Mouse (Mus musculus) adipocyte (in vitro differentiated cells): ENCODE measurements at regions not wholly inside any gene's neighbourhood (a gene's known extent, or its start where the extent isn't known, plus 50 kb on each side); places are given as distances from the start of the nearest gene placed in this dataset.
A peak's percentile ranks its signal among the peaks of the same experiment; 100 is the strongest.
"Not testable (repeated sequence)": the region's sequence is repeated elsewhere in the genome, so short reads cannot be mapped to it uniquely, and the experiment has no call there.

Experiments
- DNase-seq: peaks from one replicate; pipeline ENCODE4 v3.0.0-alpha.2; 2016; ENCODE audit warnings: low spot score

DNA sequence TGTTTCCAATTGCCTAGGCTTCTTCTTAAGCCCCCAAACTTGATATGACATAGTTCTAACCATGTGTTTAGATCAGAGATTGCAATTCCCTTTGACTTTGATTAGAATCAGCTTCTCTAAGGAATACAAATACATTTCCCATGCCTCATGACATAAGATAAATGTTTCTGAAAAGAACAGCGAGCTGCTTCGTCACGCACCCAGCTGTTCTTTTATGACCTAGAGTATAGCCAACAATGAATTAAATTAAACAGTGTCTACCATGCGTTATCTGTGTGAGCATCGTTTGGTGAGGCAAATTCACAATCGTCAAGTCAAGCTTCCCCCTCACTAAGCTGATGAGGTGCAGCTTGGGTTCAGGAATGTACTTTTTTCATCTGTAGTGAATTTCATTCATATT is 261.8 kb upstream of the Dcbld2 start:
- DNase-seq = no peak

DNA sequence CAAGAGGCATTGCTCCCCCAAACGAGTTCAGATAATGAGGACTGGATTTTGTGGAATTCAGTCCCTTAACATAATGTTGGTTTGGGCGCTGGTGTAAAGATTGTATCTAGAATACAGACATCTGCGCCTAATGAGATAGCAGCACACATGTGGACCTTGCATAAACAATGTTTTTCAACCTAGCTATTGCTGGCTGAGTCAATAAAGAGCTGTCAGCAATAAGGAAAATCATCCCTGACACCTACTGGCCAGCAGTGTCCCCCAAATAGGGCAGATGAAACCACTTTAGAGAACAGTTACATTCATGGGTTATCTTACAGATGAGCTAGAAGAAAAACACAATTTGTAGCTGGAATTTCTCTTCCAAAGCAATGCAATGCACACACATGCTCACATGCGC is 252.7 kb upstream of the Dcbld2 start:
- DNase-seq = peak; percentile 10

DNA sequence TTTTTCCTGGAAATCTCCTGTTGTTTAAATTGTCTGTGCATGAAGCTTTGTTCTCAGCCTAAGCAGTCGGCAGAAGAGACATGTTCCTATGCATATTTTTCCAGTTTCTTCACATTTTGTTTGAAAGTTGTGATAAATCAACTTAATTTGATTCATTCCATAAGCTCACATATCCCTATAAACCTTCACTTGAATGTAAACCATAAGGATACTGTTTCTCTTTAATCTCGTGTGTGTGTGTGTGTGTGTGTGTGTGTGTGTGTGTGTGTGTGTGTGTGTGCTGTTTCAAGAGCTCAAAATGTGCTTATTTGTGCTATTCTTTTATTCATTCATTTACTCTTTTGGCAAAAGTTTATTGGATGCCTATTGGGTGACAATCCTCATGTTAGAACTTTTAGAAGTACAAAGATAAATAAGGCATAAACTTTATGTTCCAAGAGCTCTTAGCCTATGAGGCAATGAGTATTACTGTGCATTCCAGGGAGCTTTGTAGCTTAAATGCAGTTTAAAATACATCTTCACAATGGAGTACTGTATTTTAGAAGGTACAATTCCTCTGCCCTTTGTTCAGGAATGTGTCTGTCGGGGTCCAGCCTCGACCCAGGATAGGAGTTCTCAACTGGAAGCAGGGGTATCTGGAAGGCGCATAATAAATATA is 229.4 kb upstream of the Dcbld2 start:
- DNase-seq = no peak

DNA sequence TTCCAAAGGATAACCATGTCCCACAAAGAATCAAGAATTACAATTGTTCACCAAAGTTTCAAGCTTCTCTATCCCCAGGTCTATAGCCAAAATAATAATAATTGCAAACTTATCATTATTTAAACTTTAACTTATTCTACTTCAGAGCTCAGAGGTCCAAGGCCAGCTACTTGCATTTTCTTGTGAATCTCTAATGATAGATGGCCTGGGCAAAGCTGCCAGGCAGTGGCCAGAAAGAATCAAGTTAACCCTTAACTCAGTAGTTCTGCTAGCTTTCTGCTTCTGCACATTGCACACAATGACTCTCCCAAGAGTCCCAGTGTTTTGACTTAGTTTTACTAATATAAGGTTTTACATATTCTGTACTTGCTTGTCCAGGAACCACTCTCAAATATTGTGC is 228.3 kb upstream of the Dcbld2 start:
- DNase-seq = not testable (repeated sequence)

DNA sequence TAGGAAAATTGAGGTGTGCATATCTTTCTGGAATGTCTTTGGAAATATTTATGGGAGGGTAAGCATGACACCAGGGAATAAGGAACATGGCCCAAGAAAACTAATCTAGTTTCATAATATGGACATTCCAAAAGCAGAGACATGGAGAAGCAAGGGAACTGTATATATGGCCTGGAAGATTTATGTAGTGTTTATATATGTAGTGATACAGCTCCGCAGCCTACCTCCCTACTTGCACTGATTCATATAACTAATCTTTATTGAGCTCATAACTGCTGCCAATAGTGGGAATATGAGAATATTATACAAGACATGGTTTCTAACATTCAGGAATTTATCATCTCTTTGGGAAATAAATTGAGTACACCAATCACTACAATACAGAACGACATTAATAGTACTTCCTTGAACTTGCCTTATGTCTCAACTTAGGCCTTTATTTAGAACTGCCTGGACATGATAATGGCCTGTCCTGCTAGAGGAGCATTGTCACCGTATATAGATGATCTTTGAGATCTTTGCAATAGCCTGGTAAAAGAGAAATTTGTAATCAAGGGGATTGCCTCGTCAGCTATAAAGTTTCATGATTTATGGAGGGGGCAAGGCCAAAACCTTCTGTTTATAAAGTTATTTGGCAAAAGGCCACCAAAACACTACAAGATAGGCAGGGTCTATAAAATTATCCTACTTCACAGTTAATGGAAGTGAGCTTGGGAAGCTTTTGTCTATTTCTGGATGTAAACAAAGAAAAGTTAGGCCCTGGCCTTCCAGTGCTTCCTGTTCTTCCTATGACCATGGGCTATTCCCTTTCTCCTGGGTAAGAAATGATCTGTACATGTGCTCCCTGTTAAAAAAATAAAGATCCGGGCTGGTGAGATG is 213.4 kb upstream of the Dcbld2 start:
- DNase-seq = no peak

DNA sequence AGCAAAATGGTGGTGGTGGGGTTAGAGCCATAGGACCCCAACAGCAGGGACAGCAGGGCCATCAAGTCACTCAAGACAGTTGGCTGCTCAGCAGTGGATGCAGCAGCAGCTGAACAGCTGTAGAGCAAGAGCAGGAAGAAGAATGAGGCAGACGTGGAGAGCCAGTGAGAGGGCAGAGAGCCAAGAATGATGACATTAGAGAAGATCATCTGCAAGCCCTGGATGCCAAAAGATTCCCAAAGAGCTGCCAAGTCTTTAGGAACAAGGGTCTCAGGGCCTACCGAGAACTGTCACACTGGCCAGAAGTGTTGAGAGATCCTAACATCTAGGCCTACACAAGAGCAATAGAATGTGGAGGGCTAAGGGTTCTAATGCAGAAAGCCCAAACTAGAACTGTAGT is 196.4 kb upstream of the Dcbld2 start:
- peak; percentile 33 for DNase-seq

DNA sequence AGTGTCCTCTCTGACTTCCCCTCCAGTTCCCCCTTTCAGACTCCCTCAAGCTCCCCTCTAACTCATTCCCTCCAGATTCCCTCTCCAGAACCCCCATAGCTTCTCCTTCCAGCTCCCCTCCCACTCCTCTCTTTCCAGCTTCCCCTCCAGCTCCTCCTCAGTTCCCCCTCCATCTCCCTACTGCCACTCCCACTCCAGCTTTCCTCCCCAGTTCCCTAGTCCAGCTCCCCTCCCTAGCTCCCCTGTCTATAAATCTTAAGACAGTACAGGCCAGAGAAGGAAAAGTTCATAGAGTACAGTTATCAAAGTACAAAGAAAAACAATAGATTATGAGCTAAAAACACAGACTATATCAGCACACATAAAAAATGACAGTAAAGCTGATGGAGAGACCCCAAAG is 173.6 kb upstream of the Dcbld2 start:
- DNase-seq = no peak

DNA sequence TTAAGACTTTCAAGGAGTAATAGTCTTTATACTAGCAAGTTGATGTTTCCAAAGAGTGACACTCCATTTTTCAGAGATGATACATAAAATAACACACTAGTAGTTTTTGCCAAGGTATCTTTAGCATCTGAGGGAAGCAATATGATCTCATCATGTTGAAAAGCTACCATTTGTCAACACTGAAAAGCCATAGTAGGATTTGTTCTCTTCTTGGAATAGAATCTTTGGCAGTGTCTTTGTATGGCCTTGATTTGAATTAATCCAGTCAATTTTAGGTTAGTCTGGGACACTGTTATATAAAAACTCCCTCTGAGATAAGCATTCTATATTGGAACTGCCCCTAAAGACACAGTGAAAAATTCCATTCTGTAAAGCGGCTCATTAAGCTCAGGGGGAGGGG is 171.4 kb upstream of the Dcbld2 start:
- DNase-seq = no peak

DNA sequence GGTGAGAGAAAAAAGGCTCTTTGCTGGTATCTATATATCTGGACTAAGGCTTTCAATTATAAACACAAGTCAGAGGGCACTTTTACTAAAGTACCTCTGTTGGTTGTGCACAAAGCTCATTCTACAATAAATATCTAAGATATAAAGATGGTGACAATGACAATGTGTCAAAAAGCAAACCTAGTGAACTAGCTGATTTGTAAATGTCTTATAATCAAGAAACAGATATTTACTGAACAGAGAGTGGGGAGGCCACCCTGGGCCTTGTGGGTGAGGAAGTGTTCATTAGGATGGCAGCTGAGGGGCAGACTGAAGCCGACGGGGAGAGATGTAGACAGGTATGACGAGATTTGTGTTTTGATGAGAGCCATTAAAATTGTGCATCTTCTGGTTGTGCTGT is 132.0 kb upstream of the Dcbld2 start:
- DNase-seq = no peak

DNA sequence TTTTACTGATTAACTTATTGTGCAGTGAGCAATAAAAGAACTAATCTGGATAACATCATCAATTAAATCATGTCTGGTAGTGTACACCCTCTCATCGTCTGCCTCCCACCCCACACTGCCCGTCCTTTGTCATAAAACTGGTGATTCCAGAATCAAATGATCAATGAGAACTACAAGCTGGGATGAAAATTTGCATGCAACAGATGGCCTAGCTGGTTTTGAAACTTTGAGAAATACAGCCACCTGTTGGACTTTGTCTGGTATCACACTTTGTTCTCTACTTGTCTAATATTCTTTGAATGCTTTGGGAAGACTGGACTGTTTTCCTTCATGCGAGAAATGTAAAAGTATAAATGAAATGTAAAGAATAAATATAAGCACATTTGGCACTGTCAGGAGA is 126.8 kb upstream of the Dcbld2 start:
- DNase-seq = peak; percentile 75

DNA sequence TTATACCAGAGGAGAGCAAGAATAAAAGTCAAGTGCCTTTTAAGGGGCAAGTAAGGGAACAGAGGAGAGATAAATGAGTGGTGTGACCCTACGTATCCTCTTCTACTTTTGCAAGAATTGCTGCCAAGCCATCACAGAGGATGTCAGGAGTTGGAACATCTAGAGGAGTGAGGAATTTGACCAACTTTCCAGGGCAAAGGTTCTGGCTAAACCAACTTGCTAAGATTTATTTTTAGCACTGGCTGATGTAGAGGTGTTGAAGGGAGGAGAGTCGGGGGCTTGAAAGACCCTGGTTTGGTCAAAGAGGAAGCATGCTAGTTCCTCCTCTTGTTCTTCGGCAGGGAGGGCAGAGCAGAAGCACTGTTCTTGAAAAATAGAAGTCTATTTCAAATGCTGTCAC is 113.8 kb upstream of the Dcbld2 start:
- peak; percentile 65 for DNase-seq

DNA sequence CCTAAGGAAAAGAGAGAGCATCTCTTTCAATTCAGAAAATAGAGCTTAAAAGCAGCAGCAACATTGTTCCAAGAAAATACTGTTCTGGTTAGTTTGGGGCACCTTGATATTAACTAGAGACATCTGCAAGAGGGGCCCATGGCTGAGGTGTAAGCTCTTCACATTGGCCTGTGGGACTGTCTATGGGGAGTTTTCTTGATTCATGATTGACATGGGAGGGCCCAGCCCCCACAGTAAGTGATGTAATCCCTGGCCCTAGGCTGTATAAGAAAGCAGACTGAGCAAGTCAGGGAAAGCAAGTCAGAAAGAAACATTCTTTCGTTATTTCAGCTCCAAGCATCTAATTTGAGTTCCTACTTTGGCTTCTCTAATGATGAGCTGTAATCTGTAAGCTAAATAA is 113.1 kb upstream of the Dcbld2 start:
- peak; percentile 52 for DNase-seq

DNA sequence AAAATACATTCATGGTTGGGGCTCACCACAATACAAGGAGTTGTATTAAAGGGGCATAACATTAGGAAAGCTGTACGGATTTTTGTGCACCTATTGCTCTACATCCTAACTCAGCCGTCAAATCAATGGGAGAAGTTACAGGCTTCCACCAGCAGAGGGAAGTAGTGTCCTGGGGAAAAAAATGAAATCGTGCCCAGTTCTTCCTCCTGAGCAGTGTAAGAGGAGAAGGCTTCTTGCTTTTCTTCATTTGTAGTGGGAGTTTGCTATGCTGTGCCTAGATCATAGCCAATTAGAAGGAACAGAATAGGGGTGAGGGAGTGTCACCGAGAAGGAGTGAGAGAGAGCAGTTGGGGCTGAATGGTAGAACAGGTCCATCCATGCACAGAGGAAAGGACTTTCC is 108.7 kb upstream of the Dcbld2 start:
- DNase-seq = peak; percentile 88

DNA sequence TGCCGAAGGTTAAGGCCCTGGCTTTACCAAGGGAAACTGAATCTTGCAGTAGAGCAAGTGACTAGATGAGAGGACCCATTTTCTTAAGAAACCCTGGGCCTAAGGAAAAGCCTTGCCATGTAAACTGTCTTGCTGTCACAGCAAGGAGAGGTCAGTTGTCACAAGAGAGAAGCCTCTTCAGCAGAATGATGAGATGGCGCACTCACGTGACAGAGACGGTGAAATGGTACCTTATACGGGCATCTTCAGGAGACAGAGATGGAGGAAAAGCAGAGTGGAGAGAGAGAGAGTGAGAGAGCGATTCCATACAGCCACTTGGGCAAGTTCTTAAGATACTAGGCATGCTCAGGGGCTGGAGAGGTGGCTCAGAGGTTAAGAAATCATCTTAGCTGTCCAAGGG is 108.1 kb upstream of the Dcbld2 start:
- no peak for DNase-seq

DNA sequence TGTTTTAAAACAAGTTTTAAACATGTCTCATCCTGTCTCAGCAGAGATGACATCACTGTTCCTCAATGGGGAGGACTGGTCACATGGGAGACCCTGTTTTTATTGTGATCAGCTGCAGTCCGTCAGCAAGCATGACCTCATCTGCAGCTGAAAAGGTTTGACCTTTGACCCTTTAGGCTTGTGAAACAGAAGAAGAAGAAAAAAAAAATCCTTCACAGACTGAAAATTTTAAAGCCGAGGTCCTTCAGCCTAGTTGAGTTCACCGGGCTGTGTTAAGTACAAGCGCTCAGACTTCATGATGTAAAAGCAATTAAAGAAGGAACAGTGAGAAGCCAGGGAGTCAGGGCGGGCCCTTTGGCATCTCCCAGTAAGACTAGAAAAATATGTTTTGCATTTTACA is 104.7 kb upstream of the Dcbld2 start:
- peak; percentile 68 for DNase-seq

DNA sequence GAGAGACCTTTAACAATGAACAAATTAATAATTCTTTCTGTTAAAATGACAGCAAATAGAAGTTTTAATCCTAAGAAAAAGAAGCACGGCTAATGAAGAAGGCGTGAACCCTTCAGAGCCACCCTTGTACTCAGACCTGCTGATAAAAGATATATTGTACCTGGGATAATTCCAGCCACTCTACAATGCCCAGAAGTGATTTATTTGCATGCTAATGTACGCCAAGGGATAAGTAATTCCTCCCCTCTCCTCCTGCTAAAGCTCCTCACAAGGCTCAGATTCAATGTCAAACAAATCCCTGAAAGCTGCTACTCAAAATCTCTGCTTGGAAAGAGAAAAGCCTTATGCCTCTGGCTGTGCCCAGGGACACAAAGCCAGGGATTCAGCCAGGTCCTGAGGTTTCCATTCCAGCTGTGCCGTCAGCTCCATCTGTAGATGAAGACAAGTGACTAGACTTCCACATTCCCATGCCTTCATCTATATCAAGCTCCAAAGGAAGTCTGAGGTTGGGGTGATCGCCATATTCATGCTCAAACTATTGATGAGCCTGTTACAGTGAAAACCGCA is 91.3 kb upstream of the Dcbld2 start:
- DNase-seq = no peak

DNA sequence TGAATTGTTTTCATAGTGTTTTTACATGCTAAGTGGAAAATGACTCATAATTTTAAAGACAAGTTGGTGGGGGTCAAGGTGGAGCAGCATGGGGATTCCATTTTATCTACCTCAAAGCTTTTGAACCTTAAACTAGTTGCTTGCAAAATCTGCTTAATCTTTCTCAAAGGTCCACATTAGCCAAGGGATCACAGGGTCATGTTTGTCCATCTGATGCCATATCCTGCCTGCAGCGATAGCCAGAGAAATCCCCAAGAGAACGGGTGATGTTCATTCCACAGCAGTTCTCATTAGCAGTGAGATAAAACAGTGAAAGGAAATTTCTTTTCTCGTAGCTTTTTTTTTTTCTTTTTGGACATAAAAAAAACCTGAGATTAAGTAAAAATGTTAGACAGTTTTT is 77.2 kb upstream of the Dcbld2 start:
- no peak for DNase-seq

DNA sequence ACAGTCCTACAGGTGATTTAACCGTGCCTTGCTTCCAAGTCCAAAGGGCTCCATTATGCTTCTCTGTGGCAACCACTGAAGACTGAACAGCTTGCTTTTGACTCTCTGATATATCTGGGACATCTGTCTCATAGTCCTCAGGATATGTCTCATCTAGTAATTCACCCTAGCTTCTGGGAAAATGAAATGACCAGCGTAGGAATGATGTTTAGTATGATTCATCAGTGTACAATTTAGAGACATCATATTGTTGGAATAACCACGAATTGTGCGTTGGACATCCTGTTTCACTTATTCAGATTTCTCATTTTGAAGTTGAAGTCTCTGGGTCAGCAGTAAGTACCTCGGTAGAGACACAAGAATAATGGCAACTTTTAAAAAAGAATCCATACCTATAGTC is 64.3 kb upstream of the Dcbld2 start:
- DNase-seq = no peak

DNA sequence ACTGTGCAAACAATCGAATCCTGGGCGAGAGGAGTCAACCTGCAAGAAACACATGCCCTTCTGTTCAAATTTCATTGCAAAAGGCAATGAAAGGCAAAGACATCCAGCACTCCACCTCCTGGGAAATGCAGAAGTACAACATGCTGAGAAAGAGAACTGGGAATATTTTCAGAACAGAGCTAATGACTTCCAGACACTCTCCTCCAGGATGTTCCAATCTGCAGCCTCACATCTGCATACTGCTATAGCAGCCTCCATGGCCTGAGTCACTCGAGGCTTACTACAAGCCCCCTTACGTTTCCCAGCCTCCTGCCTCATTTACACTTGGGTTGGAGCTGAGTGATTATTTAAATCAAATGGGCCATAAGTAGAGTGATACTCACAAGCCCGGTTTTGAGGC is 58.9 kb upstream of the Dcbld2 start:
- peak; percentile 39 for DNase-seq

DNA sequence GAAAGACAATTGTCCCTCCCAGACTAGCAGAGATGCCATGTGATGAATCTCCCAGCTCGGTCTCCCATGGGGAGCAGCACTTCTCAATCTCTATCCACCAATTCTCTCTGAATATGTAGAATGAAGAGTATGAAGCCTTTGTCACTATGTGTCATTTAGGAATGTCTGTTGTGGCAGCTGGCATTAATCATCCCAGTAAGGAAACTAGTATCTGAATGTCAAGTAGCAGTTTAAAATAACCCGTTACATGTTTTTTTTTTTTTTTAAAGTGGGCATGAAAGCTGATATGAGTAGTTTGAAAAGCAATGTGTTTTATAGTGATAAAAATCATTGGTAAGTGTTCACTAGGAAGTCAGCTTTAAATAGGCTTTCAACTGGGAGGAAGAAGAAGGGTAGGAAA is 58.4 kb upstream of the Dcbld2 start:
- DNase-seq = no peak

DNA sequence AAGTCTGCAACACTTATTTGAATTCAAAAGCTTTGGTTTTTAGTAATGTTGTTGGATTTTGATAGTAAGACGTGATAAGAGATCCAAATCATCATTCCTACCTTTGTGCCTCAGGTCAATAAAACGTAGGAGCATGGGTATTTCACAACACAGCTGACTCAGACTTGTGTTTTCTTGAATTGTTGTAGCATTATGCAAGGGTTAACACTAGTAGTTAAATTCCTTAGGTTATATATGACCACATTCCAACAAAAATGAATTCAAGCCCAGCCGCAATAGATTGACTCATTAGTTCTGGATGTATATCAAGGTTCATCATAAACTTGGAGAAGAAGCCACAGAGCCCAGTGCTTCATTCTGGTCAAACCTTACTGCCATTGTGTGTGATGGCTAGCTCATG is 56.1 kb upstream of the Dcbld2 start:
- DNase-seq = no peak

DNA sequence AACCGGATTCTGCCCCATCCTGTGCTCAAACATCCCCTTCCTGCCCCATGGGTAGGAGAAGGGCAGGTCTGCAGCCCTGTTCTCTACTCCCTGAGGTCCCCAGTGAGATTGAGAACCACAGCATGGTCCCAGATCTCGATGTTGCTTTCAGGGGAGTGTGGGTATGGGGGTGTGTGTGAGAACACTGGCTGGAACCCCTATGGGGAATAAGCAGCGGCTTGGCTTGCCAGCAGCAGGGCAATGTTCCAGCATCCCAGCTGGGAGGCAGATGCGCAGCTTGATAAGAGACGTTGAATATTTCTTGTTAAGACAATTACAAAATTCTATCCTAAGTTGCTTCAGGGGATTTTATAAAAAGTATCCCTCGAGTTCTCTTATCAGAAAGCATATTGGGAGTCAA is 53.7 kb upstream of the Dcbld2 start:
- no peak for DNase-seq
